Mouse (Mus musculus): ENCODE measurements around the gene Rufy2.

Gene Rufy2

DNA sequence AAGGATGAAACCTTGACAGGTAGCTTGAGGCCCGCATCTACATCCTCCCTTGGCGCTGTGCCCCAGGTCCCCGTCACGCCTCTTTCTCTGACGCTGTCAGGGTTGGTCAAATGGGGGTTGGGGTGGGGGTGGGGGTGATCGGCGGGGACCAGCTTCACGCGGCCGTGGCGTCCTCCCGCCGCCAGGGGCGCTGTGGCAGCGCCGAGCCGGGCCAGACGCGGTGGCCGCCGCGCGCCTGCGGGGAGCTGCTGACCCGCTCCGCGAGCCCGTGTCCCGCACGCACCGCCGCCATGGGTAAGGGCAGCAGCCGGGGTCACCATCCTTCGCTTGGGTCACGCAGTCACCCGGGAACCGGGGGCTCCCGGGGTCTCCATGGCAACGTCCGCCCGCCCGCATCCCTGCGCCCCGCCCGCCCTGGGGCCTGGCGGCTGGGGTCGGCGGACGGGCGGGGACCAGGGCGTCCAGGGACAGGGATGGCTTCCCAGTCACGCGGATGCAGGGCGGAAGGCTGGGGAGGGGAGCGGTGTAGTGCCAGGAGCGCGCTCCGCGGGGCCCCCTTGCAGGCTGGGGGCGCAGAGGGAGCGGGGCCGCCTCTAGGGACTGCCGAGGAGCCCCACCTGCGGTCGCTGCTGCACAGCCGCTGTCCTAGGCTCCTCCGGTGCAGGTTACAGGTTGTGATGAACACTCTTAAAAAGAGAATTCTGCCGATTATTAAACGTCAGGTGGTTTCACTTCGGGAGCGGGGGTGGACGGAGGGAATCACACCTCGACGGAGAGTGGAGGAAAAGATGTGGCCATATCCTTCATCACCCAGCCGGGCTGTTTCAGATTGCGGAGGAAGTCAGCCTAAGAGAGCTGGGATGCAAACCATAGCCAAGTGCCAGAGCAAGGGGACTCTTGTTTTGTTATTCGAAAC, at the start of gene Rufy2:
Gene Rufy2 (plus strand): TSS at position 185 of the 916 bp plus-strand sequence.
- peak; percentile 69 for DNase-seq (ENCODE audit: low read depth, low spot score)

DNA sequence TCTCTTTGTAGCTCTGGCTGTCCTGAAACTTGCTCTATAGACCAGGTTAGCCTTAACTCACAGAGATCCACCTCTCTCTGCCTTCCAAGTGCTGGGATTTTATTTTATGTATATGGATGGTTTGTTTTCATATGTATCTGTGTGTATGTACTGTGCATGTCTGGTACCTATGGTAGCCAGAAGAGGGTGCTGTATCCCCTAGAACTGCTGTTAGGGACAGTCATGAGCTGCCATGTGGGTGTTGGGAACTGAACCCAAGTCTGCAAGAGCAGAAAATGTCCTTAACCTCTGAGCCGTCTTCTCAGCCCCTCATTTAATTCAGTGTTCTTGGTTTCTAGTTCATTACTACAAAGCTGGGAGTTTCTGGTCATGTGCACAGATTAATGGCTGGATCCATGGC, 47.6 kb upstream of the Rufy2 start:
- DNase-seq (ENCODE audit: low read depth, low spot score), result no peak

DNA sequence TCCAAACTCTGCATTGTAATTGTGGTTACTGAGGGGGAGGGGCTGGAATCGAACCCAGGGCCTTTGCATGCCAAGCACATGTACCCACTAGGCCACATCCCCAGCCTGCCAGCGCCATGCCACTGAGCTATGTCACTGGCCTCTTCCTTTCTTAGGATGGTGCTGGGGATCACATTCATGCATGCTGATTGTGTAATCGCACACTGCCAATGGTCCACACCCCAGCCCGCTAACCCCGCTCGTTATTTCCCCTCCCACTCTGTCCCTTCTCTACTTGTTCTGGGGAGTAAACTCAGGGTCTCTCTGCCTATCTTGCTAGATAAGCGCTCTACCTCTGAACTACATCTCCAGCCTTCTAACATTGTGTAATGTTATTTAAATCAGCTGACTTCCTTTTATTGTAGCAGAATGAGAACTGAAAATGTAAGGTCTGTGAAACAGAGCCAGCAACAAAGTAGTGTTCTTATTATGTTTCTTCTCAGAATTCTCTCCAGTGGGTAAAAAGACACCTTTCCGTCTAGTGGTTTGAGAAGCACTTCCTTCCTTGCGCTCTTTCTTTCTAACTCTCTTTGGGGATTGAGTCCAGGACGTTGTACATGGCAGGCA, 34.9 kb upstream of the Rufy2 start:
- no peak for DNase-seq (ENCODE audit: low read depth, low spot score)

DNA sequence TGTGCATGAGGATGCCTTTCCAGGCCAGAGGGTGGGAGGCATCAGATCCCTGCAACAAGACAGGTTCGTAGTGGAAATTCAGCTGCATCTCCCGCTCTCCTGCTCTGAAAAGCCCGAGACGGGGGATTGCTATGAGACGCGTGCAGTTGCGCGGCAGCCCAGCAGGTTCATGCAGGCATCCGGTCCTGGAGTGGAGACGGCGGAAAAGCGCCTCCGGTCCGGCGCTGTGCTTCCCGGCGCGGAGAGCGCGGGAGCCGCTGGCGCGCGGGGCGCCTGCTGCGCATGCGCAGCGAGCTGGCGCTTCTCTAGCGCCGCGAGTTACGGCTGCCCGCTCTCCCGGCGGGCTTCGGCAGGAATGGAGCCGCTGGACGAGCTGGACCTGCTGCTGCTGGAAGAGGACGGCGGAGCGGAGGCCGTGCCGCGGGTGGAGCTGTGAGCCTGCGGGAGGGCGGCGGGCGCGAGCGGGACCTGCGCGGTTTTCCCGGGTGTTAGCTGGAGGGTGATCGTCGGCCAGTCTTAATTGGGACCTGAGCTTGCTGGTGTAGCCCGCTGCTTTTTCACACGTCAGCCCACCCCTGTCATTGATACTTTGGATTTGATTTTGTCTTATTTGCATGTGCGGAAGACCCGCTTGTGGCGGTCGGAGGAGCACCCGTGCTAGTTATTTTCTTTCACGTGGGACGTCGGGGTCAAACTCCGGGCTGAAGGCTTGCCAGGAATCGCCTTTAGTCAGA, 33.1 kb upstream of the Rufy2 start, which contains the start of gene Dna2:
Gene Dna2 (plus strand): TSS at position 289 of the 734 bp plus-strand sequence.
- peak; percentile 69 for DNase-seq (ENCODE audit: low read depth, low spot score)

DNA sequence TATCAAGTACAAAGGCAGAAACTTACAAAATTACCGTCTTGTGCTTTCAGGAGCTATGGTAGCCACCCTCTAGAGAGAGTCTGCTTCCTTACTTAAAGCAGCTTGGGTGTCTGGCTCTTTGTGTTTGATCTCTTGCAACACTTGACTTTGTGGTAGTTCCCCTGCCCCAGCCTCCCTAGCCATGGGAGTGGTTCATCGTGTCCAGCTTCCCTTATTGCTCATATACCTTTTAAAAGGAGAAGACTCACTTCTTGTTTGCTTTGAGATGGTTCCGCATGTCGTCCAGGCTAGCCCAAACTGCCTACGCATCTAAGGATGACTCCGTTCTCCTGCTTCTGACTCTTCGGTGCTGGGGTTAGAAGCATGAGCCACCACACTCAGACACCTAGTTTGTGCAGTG, 31.5 kb upstream of the Rufy2 start:
- no peak for DNase-seq (ENCODE audit: low read depth, low spot score)

DNA sequence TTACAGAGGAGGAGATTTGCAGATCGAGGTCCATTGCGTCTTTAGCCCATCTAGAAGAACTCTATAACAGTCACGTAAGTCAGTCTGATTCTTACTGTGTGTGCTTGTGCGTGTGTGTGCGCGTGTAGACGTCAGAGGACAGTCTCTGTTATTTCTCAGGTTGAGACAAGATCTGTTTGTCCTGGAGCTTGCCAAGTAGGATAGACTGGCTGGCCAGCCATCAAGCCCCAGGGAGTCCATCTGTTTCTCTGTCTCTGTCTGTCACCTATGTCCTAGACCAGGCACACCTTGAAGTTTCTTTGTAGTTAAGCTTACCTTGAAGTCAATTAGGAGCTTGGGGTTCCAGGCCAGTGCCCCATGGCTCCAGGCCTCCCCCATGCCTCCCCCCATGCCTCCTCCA, 16.1 kb upstream of the Rufy2 start:
- no peak for DNase-seq (ENCODE audit: low read depth, low spot score)

DNA sequence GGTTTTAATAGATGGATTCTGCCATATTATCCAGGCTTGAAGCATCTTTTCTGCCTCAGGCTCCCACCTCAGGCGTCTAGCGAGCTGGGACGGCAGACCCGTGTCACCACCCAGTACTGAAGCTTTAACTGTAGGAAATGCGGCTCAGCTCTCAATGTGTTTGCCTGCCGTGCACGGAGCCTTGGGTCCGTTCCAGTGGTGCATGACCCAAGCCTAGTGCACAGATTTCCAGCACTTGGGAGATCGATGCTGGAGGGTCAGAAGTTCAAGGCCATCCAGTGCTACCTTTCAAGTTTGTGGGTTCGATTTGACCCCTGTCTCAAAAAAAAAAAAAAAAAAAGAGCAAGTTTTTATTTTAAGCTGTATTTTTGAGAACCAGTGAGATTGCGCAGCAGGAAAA, 14.2 kb upstream of the Rufy2 start:
- DNase-seq (ENCODE audit: low read depth, low spot score), result no peak

DNA sequence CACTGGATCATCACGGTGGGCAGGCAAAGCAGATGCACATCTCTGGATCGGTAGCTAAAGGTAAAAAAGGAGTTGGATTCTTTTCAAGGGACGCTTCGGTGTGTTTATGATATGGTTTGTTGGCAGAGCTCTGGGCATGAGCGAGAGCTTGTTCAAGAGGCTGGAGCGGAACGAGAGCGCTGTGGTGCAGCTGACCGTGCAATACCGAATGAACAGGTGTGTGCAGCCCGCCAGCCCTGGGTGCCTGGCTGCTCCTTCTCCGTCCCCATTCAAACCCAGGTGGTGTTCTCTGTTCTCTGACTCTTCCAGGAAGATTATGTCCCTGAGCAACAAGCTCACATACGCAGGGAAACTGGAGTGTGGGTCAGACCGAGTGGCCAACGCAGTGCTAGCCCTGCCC, 13.7 kb upstream of the Rufy2 start:
- no peak for DNase-seq (ENCODE audit: low read depth, low spot score)

DNA sequence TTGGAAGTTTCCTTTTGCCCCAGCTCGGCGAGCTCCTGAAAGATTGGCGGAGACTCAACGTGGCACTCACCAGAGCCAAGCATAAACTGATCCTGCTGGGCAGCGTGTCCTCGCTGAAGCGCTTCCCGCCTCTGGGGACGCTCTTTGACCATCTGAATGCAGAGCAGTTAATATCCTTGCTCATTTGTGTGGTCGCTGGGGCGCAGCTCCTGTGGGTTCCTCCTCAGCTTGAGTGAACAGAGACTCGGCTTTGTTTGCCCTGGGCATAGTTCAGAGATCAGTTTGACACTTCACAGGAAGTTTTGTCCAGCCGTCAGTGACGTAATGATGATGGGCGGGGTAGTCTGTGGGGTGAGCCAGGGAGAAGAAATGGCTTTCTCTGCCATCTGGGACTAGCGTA, 8.2 kb upstream of the Rufy2 start:
- no peak for DNase-seq (ENCODE audit: low read depth, low spot score)

DNA sequence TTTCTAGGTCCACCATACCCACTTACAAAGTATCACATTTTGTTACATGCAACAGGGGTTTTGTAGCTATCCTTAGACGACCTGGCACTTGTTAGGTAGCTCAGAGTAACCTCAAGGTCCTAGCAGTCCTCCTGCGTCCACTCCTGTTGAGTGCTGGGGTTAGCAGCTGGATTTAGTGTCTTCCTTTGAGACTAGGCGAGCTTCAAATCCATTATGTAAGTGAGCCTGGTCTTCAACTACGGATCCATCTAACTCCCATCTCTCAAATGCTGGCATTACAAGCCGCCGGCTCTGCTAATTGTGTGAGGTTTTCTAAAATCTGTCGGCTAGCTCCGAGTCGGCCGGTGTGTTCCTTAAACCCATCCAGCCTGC, 370 bp upstream of the Rufy2 start:
- DNase-seq (ENCODE audit: low read depth, low spot score), result no peak

DNA sequence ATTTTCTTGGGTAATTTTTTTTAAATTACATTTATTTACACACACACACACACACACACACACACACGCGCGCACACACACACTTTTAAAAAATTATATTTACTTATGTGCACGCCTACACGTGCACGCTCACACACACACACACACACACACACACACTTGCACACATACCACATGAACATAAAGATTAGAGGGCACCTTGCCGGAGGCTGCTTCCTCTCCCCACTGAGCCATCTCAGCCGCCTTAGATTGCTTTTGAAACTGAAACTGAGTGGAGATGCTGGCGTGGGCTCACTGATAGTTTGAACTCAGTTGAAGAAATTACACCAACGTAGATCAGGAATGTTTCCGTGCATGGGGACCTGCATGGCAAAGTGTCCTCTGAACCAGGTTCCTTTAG, 4.0 kb downstream of the Rufy2 start:
- no peak for DNase-seq (ENCODE audit: low read depth, low spot score)

DNA sequence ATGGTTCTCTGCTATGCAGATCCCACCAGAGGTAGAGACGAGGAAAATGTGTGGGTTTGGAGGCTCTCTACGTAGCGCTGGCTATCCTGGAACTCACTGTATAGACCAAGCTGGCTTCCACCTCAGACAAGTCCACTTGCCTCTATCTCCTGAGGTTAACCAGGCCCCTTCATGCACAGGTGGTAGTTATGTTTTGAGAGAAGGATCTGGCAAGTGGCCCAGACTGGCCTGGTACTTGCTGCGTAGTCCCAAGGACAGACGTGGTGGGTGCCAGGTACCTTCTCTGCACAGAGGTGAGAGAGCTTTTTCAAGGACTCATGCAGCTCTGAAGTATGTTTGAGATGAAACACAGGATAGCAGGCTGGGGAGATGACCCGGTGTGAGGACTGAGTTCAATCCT, 4.5 kb downstream of the Rufy2 start:
- no peak for DNase-seq (ENCODE audit: low read depth, low spot score)

DNA sequence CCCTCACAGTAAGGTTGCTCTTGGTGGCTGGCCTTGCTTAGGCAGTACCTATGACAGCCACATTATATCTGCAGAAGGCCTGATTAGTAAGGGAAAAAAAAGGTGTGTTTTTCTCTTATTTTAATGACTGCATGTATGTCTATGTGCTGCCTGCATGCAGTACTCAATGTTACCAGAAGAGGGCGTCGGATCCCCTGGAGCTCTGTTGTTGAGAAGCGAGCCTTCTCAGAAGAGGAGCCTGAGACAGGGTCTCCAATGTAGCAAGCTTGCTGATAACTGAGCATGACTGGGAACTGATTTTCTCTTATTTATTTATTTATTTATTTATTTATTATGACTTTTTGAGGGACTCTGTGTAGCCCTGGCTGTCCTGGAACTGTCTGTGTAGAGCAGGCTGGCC, 7.3 kb downstream of the Rufy2 start:
- DNase-seq (ENCODE audit: low read depth, low spot score), result no peak

DNA sequence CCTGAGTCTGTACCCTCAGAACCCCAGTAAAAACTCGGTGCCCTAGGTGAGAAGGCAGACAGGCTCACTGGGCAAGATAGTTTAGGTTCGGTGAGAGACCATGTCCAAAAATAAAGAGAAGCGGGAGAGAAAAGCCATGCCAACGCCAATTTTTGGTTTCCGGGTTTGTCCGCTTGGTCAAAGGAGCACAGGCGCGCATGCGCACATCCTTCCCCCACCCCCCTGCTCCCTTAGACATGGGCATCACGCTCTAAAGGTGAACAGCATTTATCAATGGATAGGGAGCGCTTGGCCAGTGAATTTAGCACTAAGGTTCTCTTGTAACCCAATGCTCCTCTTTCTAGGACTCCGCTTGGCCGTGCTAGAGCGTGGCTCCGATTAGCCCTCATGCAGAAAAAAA, 10.6 kb downstream of the Rufy2 start:
- no peak for DNase-seq (ENCODE audit: low read depth, low spot score)

DNA sequence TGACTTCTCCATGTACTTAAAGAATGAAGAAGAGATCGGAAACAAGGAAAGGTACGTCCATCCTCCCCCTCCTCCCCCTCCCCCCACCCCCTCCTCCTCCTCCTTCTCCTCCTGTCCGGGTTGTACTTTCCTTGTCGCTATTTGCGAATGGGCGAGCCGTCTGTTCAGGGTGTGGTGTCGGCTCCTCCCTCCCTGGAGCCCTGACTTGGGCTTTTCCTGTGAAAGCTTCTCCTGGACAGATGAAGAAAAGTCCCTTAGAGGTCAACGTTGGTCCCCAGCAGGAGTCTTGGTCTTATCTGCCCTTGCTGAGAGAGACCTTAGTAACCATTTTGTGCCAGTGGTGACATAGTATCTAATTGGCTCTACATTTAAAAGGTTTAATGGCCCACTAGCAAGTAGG, 14.0 kb downstream of the Rufy2 start:
- no peak for DNase-seq (ENCODE audit: low read depth, low spot score)

DNA sequence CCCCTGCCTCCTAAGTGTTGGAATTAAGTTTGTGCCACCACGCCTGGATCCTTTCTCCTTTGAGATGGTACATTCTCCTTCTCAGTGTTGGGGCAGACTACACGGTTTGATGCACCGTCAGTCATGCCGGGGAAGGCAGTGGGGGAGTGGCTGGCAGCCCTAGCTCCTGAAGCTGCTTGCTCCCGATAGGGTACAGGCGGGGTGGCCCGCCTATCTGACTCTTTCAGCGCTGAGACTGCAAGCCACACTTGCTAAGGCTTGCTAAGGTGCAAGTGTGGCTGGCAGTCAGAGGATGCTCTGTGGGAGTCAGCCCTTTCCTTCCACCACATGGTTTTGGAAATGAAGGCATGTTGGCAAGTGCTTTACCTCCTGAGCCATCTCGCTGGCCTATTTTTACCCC, 20.6 kb downstream of the Rufy2 start:
- no peak for DNase-seq (ENCODE audit: low read depth, low spot score)

DNA sequence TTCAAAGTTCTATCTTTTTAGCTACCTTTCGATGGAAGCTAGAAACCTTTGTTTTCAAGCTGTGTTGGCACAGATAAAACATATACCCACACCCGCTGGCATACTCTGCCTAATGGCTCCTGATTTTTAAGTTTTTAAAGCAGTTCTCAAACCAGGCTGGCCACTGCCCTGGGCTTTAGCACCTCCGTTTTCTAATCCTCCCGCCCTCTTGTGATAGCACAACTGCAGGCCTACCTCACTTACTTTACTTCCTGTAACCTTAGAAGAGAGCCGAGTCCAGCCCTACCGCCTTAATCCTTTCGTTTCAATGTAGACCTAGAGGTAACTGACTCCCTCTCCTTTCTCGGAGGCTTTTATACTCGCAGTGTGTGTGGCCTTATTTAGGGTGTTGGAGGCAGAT, 23.2 kb downstream of the Rufy2 start:
- DNase-seq (ENCODE audit: low read depth, low spot score), result no peak

DNA sequence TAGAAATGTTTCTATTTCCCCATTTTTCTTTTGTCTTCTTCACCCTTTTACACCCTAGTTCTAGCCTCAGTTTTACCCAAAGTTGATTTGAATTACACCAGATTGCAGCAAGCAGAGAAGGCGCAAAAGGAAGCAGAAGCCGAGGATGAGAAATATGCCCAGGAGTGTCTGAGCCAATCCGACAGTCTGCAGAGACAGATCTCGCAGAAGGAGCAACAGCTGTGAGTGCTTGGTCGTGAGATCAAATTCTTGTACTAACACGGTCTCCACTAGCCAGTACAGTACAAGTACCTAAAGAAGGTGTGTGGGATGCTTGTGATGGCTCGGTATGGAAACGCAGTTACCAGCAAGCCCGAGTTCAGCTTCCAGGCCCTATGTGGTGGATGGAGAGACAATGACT, 24.5 kb downstream of the Rufy2 start:
- no peak for DNase-seq (ENCODE audit: low read depth, low spot score)

DNA sequence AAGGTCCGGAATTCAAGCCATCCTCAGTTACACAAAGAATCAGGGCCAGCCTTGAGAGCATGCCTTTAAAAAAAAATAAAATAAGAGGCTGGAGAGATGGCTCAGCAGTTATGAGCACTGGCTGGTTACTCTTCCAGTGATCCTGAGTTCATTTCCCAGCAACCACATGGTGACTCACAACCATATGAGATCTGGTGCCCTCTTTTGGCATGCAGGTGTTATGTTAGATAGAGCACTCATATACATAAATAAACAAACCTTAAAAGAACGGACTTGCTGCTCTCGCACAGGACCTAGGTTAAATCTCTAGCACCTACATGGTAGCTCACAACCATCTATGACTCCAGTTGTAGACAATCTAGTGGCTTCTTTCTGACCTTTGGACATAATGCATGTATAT, 28.2 kb downstream of the Rufy2 start:
- no peak for DNase-seq (ENCODE audit: low read depth, low spot score)

DNA sequence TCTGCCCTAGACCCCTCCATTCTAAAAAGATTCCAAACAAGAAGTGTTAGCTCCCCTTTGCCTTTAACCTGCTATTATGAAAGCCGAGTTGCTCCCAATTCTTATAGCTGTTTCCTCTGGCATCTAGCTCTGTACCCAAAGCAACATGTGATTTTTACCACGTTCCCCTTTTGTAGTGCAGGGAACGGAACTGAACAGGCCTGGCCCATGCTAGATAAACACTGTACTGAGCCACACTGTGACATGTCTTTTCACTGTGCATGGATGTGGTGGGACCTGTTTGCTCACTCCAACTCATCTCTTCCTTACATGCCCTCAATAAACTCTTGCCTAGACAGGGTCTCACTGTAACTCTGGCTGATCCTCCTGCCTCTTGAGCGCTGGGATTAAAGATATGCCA, 30.2 kb downstream of the Rufy2 start:
- DNase-seq (ENCODE audit: low read depth, low spot score), result no peak

DNA sequence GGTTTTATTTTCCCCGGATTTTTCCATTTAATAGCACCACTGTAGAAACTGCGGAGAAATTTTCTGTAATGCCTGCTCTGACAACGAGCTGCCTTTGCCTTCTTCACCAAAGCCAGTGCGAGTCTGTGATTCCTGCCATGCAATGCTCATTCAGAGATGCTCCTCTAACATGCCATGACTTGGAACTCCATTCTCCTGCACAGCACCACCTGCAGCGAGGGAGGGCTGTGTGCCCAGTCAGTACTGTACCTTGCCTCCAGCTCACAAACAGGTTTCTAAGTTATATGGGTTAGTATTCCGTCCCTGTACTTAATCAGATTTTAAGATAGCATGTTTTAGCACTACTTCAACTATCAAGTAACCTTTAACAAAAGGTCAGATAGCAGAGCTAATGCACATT, 31.5 kb downstream of the Rufy2 start:
- no peak for DNase-seq (ENCODE audit: low read depth, low spot score)

DNA sequence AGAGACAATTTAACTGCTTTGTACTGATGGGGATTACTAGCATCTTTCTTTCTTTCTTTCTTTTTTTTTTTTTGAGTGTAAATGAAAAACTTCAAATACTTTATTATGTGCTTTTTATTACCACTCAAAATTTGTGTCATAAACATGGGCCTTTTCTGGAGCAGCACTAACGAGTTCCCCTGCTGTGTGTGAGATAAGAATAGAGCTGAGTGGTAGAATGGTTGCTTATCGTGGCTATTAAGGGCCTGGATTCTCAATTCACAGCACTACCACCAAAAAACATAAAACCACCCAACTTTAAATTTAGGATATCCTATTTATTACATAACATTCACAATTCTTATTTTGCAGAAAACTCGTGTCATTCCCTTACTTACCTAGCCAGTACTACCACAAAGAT, 33.5 kb downstream of the Rufy2 start:
- no peak for DNase-seq (ENCODE audit: low read depth, low spot score)

DNA sequence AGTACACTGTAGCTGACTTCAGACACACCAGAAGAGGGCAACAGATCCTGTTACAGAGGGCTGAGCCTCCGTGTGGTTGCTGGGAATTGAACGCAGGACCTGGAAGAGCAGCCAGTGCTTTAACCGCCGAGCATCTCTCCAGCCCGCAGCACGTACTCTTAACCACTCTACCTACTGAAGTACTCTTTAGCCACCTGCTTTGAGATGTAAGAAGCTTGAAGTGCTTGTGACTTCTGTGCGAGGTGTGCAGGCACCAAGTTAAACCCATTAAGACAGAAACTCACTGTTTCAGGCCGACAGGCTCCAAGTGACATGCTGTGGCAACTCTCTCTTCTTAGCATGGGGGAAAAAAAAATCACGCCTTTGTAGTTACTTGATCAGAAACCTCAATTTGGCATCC, 34.1 kb downstream of the Rufy2 start:
- no peak for DNase-seq (ENCODE audit: low read depth, low spot score)

Measured in retina, adult 2 months (tissue).